Mouse (Mus musculus) small intestine, adult 2 months (tissue): ENCODE data around the gene Tm4sf4. TPM values are rescaled to one million over a fixed set of nuclear protein-coding genes. Genes with fewer than 3 reads are reported as not detected.

ENCODE experiments used
- H3K27ac ChIP-seq: fragments of 200-500 bp; 2 replicates; pipeline ENCODE4 v1.5.1; 2012; ENCODE audit warnings: low read depth, low read length, control low read depth, inconsistent platforms; ENCODE audit not compliant: insufficient read depth
- H3K27me3 ChIP-seq: fragments of 200-500 bp; 2 replicates; pipeline ENCODE4 v1.6.1; 2012; ENCODE audit warnings: mild to moderate bottlenecking, moderate library complexity, low read length, inconsistent platforms; ENCODE audit not compliant: control insufficient read depth, insufficient read depth
- H3K36me3 ChIP-seq: fragments of 200-500 bp; 2 replicates; pipeline ENCODE4 v1.6.1; 2012; ENCODE audit warnings: mild to moderate bottlenecking, low read length, control low read depth, inconsistent platforms; ENCODE audit not compliant: control insufficient read depth, insufficient read depth
- H3K4me1 ChIP-seq: fragments of 200-500 bp; 2 replicates; pipeline ENCODE4 v1.6.1; 2012; ENCODE audit warnings: low read length, inconsistent platforms, mixed read lengths; ENCODE audit not compliant: control insufficient read depth, insufficient read depth, insufficient read length
- H3K4me3 ChIP-seq: fragments of 200-500 bp; 2 replicates; pipeline ENCODE4 v1.5.1; 2012; ENCODE audit warnings: low read depth, mild to moderate bottlenecking, control low read depth, inconsistent platforms, low read length, moderate library complexity
- CTCF ChIP-seq: fragments of 200-500 bp; IDR thresholded peaks from 2 replicates; pipeline ENCODE4 v1.5.1; 2012; ENCODE audit warnings: low read depth, mild to moderate bottlenecking, control low read depth, inconsistent platforms, low read length, moderate library complexity, mixed read lengths; ENCODE audit not compliant: insufficient replicate concordance, insufficient read length; ENCODE audit errors: extremely low read depth
- POLR2A ChIP-seq: fragments of 200-500 bp; IDR thresholded peaks from 2 replicates; pipeline ENCODE4 v1.6.1; 2012; ENCODE audit warnings: low read depth, mild to moderate bottlenecking, control low read depth, inconsistent platforms, low read length, moderate library complexity
- WGBS: fragments of 180-500 bp; shearing (Covaris S2); methylation state at CpG from one replicate; pipeline ENCODE4 v1.1.7; 2018; 5-methylcytosine and 5-hydroxymethylcytosine counted together
- polyA plus RNA-seq: library from polyadenylated mRNA; depleted of rRNA; stranded (reverse); fragments of >200 nt; gene quantifications from 2 replicates; pipeline ENCODE4 v1.2.3, GENCODE M21; 2012; rRNA removed

The Tm4sf4 gene
- polyA plus RNA-seq, 1 experiment: 210 TPM

- Histone ChIP-seq H3K27me3 (no peaks in the 10 kb centered on the region), H3K4me3 (no peak overlapping the region), H3K27ac (no peak overlapping the region), H3K36me3 (no peaks in the 10 kb centered on the region), H3K4me1 (peaks cover 6% of the 10 kb centered on the region; the same call in 1 of the 2 replicates)
- WGBS: 71% methylated on average over 4 of the region's 4 CpGs
- no peak for TF ChIP-seq CTCF
- TF ChIP-seq POLR2A: no peak
These were observed 47.3 kb downstream of the Tm4sf4 start for GRCm38 (mm10) chr3:57472407-57472806.

- TF ChIP-seq POLR2A (no peak), CTCF (no peak)
- WGBS: 64% methylated on average over 8 of the region's 8 CpGs
These were observed 49.3 kb downstream of the Tm4sf4 start for GRCm38 (mm10) chr3:57474421-57474820.

GRCm38 (mm10) chr3:57480640-57481039 is 55.5 kb downstream of the Tm4sf4 start:
- H3K4me1 ChIP-seq: no peaks in the 10 kb centered on the region
- no peak overlapping the region for H3K27ac ChIP-seq
- 72% methylated on average over 4 of the region's 4 CpGs for WGBS
- TF ChIP-seq CTCF (no peak), POLR2A (no peak)
- no peak overlapping the region for H3K4me3 ChIP-seq
- H3K36me3 ChIP-seq: no peaks in the 10 kb centered on the region
- H3K27me3 ChIP-seq: no peaks in the 10 kb centered on the region

More at GRCm38 (mm10) chr3:57474421-57474820, 49.3 kb downstream of the Tm4sf4 start:
- Histone ChIP-seq H3K4me3 (no peak overlapping the region), H3K4me1 (peaks cover 6% of the 10 kb centered on the region; the same call in 1 of the 2 replicates), H3K27me3 (no peaks in the 10 kb centered on the region), H3K27ac (no peak overlapping the region), H3K36me3 (no peaks in the 10 kb centered on the region)

DNA sequence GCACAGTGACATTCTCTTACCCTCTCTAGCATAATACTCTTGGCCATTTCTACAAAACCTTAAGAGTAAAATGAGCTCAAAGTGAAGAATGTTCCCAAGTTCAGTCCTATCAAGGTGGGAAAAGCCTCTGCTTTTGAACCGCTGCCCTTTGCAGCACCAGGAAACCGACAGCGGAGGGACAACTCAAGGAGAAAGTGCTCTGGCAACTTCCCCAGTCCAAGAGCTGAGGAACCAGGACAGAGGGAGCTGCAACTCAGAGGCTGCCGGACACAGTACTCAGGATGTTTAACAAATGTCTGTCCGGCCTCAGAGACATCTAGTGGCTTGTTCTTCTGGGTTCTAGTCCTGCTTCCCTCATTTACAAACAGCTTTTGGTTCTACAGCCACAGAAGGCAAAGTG is 56.9 kb downstream of the Tm4sf4 start:
- 72% methylated on average over 5 of the region's 5 CpGs for WGBS
- Histone ChIP-seq H3K27me3 (no peaks in the 10 kb centered on the region), H3K27ac (no peak overlapping the region), H3K4me3 (no peak overlapping the region), H3K4me1 (no peaks in the 10 kb centered on the region), H3K36me3 (no peaks in the 10 kb centered on the region)
- no peak for TF ChIP-seq CTCF
- TF ChIP-seq POLR2A: no peak

GRCm38 (mm10) chr3:57486068-57486467 is 61.0 kb downstream of the Tm4sf4 start:
- no peak overlapping the region for H3K27ac ChIP-seq
- TF ChIP-seq POLR2A (no peak), CTCF (no peak)
- H3K27me3 ChIP-seq: no peaks in the 10 kb centered on the region
- H3K4me1 ChIP-seq: no peaks in the 10 kb centered on the region
- 85% methylated on average over 4 of the region's 4 CpGs for WGBS
- H3K36me3 ChIP-seq: no peaks in the 10 kb centered on the region
- H3K4me3 ChIP-seq: no peak overlapping the region

- H3K36me3 ChIP-seq: no peaks in the 10 kb centered on the region
- no peaks in the 10 kb centered on the region for H3K4me1 ChIP-seq
- no peaks in the 10 kb centered on the region for H3K27me3 ChIP-seq
- 49% methylated on average over 8 of the region's 8 CpGs for WGBS
- H3K27ac ChIP-seq: no peak overlapping the region; the same call in 1 of the 2 replicates
- TF ChIP-seq POLR2A (no peak), CTCF (no peak)
- H3K4me3 ChIP-seq: no peak overlapping the region
These were observed 62.5 kb downstream of the Tm4sf4 start for GRCm38 (mm10) chr3:57487455-57488153.

Other genes starting within 250 kb of the Tm4sf4 start
- gene Tm4sf1, start 123.3 kb upstream of the Tm4sf4 start, polyA plus RNA-seq: 4.0 and 8.5 TPM in 2 replicates
- 5.4 and 6.3 TPM in 2 replicates for gene Wwtr1, start 150.6 kb downstream of the Tm4sf4 start, polyA plus RNA-seq
- gene Commd2, start 226.4 kb downstream of the Tm4sf4 start, polyA plus RNA-seq: 7.2 and 9.3 TPM in 2 replicates